ENCODE assay signal across 10 mouse cellular contexts in the genomic region with DNA sequence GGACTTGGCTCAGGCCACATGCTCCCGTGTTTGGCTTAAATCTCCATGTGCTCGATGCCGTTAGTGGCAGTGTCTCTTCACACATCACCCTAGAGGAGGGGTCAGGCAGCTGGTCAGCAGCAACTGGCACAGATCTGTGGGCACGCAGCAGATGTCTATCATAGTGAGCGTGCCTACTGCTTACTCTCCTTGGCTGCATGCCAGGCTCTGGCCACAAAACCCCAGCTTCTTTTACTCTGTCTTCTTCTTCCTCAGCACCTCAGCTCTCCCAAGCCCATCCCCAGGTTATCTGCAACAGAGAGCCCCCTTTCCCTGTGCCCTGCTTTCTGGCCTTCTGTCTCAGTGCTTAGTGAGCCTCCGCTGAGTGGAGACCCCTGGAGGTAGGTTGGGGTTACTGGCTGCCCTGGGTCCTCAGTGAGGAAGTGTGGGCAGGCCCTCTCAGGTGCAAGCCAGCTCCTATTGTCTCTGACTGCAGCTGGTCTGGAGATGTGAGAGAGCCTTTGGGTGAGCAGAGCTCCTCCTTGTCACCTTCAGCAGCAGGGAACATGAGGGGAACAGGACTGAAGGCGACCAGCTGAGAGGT. TPM values are rescaled to one million over a fixed set of nuclear protein-coding genes. Genes with fewer than 3 reads are reported as not detected.
DNase-seq lines count a peak whose midpoint lies in the region; ATAC-seq lines count a peak whose summit lies in the region.
"Had no signal": no experiment of that assay in that cellular context is flagged by ENCODE, and none has a peak within 500 bp of the region (broad histone marks: within the 10 kb centered on the region; RNA-seq: fewer than 3 reads in every experiment).

No protein-coding gene starts in this region.

- WGBS in heart, embryonic 10.5 days: 50% methylated on average over 7 of the region's 7 CpGs
- WGBS in neural tube, embryonic 11.5 days: 64% methylated on average over 7 of the region's 7 CpGs
- WGBS in liver, embryonic 11.5 days: 50% methylated on average over 7 of the region's 7 CpGs

- intact Hi-C loops in heart, postnatal 14 days (cut with DNase I): no loop called here

- no peak overlapping the region for H3K9ac ChIP-seq in neural tube, embryonic 11.5 days (ENCODE audit: low read length)
- H3K9ac ChIP-seq in liver, embryonic 11.5 days (ENCODE audit: low read depth, low read length): peak overlapping the region; percentile 36
- H3K9ac ChIP-seq: lung, embryonic 15.5 days had no signal

- no peaks in the 10 kb centered on the region for H3K9me3 ChIP-seq in heart, embryonic 10.5 days
- H3K9me3 ChIP-seq in neural tube, embryonic 11.5 days (ENCODE audit: control insufficient read depth, low read length): no peaks in the 10 kb centered on the region
- H3K9me3 ChIP-seq in liver, embryonic 11.5 days (ENCODE audit: control insufficient read depth, low read length): no peaks in the 10 kb centered on the region
- H3K9me3 ChIP-seq: lung, embryonic 15.5 days had no signal

- peaks cover 73% of the 10 kb centered on the region for H3K4me1 ChIP-seq in heart, embryonic 10.5 days
- 0 out of 2 replicates have a peak, but pooled peaks cover 3% of the 10 kb centered on the region for H3K4me1 ChIP-seq in neural tube, embryonic 11.5 days (ENCODE audit: control insufficient read depth, insufficient read depth, low read length)
- H3K4me1 ChIP-seq in liver, embryonic 11.5 days (replicated peaks; ENCODE audit: control insufficient read depth, insufficient read depth, low read length): peaks cover 63% of the 10 kb centered on the region

- H3K27me3 ChIP-seq in heart, embryonic 10.5 days (ENCODE audit: insufficient read depth, poor library complexity, severe bottlenecking): no peaks in the 10 kb centered on the region
- no peaks in the 10 kb centered on the region for H3K27me3 ChIP-seq in neural tube, embryonic 11.5 days (ENCODE audit: control insufficient read depth, insufficient read depth, low read length)
- no peaks in the 10 kb centered on the region for H3K27me3 ChIP-seq in liver, embryonic 11.5 days (replicated peaks; ENCODE audit: control insufficient read depth, insufficient read depth, low read length)
- H3K27me3 ChIP-seq: lung, embryonic 15.5 days had no signal

- no peak for ATAC-seq in neural tube, embryonic 11.5 days (ENCODE audit: insufficient read depth, low FRiP score, low TSS enrichment)
- no peak for ATAC-seq in liver, embryonic 11.5 days (replicated peaks; ENCODE audit: low FRiP score)

- no peak overlapping the region for H3K4me2 ChIP-seq in neural tube, embryonic 11.5 days (ENCODE audit: low read depth)
- H3K4me2 ChIP-seq in liver, embryonic 11.5 days: peak overlapping the region; percentile 67
- H3K4me2 ChIP-seq: lung, embryonic 15.5 days had no signal

- H3K4me3 ChIP-seq in heart, embryonic 10.5 days: no peak overlapping the region
- no peak overlapping the region for H3K4me3 ChIP-seq in neural tube, embryonic 11.5 days (ENCODE audit: low read depth, low read length)
- peak overlapping the region; percentile 3; the same call in 1 of the 2 replicates for H3K4me3 ChIP-seq in liver, embryonic 11.5 days (ENCODE audit: low read depth, low read length)
- H3K4me3 ChIP-seq: lung, embryonic 15.5 days had no signal

- DNase-seq in heart, embryonic 10.5 days (ENCODE audit: low spot score): no peak
- DNase-seq in heart, postnatal 14 days: no peak
- DNase-seq in neural tube, embryonic 11.5 days (ENCODE audit: low spot score): peak; percentile 58
- no peak for DNase-seq in neural tube, embryonic 10.5 days (ENCODE audit: extremely low spot score, low spot score)
- no peak for DNase-seq in liver, embryonic 11.5 days (ENCODE audit: low spot score)
- peak; percentile 43 to 52 for DNase-seq in thymus, postnatal 36 days
- DNase-seq in frontal cortex, postnatal 14 days (ENCODE audit: low spot score in 2 of 2): no peak
- no peak for DNase-seq in cerebellum, postnatal 25 days

- H3K27ac ChIP-seq in heart, embryonic 10.5 days: peak overlapping the region; percentile 32; the same call in 1 of the 2 replicates
- no peak overlapping the region for H3K27ac ChIP-seq in neural tube, embryonic 11.5 days (ENCODE audit: low read depth, low read length)
- peak overlapping the region; percentile 20; the same call in 1 of the 2 replicates for H3K27ac ChIP-seq in liver, embryonic 11.5 days (ENCODE audit: low read depth, low read length)
- H3K27ac ChIP-seq: lung, embryonic 15.5 days had no signal

- H3K36me3 ChIP-seq in heart, embryonic 10.5 days: no peaks in the 10 kb centered on the region
- no peaks in the 10 kb centered on the region for H3K36me3 ChIP-seq in neural tube, embryonic 11.5 days (ENCODE audit: control insufficient read depth, insufficient read depth, low read length)
- no peaks in the 10 kb centered on the region for H3K36me3 ChIP-seq in liver, embryonic 11.5 days (ENCODE audit: control insufficient read depth, insufficient read depth, low read length)
- H3K36me3 ChIP-seq: lung, embryonic 15.5 days had no signal

RNA-seq across cellular contexts. Expression of gene Adra2b, which starts 12.8 kb away (rescaled TPM):
- 9.2 and 10.1 TPM in 2 replicates for polyA plus RNA-seq in heart, embryonic 10.5 days (2016; fragmentation: Nextera tagmentation; extraction: Ambion mirVana)
- 1 to 10 TPM; 1.4 to 1.9 TPM for total RNA-seq in heart, postnatal 14 days (2021)
- 2.0 and 2.8 TPM in 2 replicates for polyA plus RNA-seq in neural tube, embryonic 11.5 days (2014; fragmentation: Nextera tagmentation; extraction: Ambion mirVana)
- 20.1 and 20.7 TPM in 2 replicates for polyA plus RNA-seq in liver, embryonic 11.5 days (2014; fragmentation: Nextera tagmentation; extraction: Ambion mirVana)

RNA-seq across cellular contexts. Expression of gene Astl, which starts 37.4 kb away (rescaled TPM):
- polyA plus RNA-seq in heart, embryonic 10.5 days (2016; fragmentation: Nextera tagmentation; extraction: Ambion mirVana): 0.08 TPM in 1 of 2 replicates, not detected in the other
- total RNA-seq in heart, postnatal 14 days (2021): not detected
- not detected in 2 replicates for polyA plus RNA-seq in neural tube, embryonic 11.5 days (2014; fragmentation: Nextera tagmentation; extraction: Ambion mirVana)
- not detected in 2 replicates for polyA plus RNA-seq in liver, embryonic 11.5 days (2014; fragmentation: Nextera tagmentation; extraction: Ambion mirVana)
- polyA plus RNA-seq: lung, embryonic 15.5 days; small intestine, adult 2 months had no signal

RNA-seq across cellular contexts. Expression of gene Dusp2, which starts 39.9 kb away (rescaled TPM):
- 14.1 and 15.7 TPM in 2 replicates for polyA plus RNA-seq in heart, embryonic 10.5 days (2016; fragmentation: Nextera tagmentation; extraction: Ambion mirVana)
- total RNA-seq in heart, postnatal 14 days (2021): 1 to 10 TPM; 1.0 to 4.0 TPM
- 7.0 TPM in 2 replicates for polyA plus RNA-seq in neural tube, embryonic 11.5 days (2014; fragmentation: Nextera tagmentation; extraction: Ambion mirVana)
- polyA plus RNA-seq in liver, embryonic 11.5 days (2014; fragmentation: Nextera tagmentation; extraction: Ambion mirVana): 8.8 and 10.1 TPM in 2 replicates

RNA-seq across cellular contexts. Expression of gene Gpat2, which starts 49.1 kb away (rescaled TPM):
- 0.28 and 0.71 TPM in 2 replicates for polyA plus RNA-seq in heart, embryonic 10.5 days (2016; fragmentation: Nextera tagmentation; extraction: Ambion mirVana)
- total RNA-seq in heart, postnatal 14 days (2021): under 1 TPM in 1 of 2 experiments, not detected in 1; 0.12 TPM
- polyA plus RNA-seq in neural tube, embryonic 11.5 days (2014; fragmentation: Nextera tagmentation; extraction: Ambion mirVana): 0.08 TPM in 1 of 2 replicates, not detected in the other
- 0.43 and 0.92 TPM in 2 replicates for polyA plus RNA-seq in liver, embryonic 11.5 days (2014; fragmentation: Nextera tagmentation; extraction: Ambion mirVana)

Comparison
In these comparisons a context has a peak if more than half of its experiments do, and no peak if none do; other contexts are left out.
1. DNase-seq: peak in neural tube, embryonic 11.5 days (single experiment) and thymus, postnatal 36 days (2 of 2); none in heart, embryonic 10.5 days (single experiment), heart, postnatal 14 days (0 of 2), neural tube, embryonic 10.5 days (single experiment), liver, embryonic 11.5 days (single experiment), frontal cortex, postnatal 14 days (0 of 2) and cerebellum, postnatal 25 days (0 of 2).